Mouse (Mus musculus) Muller cell, postnatal 12 days (primary cell): ENCODE results near the gene Fam174b.

ENCODE experiments used
- DNase-seq: peaks from one replicate; pipeline ENCODE4 v3.0.0-alpha.2; 2015; ENCODE audit errors: inconsistent ontology term

Gene Fam174b

DNA sequence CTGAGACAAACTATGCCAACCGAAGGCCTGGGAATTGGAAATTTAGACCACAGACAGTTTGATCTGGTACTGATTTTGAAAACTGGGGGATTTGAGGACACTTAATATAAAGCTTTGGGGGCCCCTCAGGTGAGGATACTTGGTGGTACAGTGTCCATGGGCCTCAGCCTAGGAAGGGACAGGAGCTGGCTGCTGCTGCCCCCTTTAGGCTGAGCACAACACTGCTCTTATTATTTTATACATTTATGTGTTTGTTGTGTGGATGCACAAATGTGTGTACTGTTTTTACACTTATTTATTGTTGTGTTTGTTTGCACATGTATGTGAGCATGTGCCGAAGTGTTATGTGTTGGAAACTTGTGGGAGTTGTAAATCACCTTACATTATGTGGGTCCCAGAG, 9.2 kb downstream of the Fam174b start:
- no peak for DNase-seq

DNA sequence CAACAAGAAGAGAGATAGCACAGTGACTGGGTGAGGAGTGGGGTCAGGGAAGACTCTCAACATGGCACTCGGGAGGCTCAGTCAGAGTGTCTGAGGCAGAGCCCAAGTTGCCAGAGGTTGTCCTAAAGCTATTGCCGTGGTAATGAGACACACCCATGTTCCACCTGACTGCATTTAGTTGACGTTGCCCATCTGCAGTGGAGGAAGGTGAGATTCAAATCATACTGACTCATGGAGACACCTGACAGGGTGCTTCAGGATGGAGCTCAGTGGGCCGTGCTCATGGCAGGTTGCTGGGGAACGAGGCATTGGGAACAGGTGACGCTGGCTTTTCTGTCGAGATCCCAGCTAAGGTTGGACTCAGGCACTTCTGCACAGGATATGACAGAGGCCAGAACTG, 9.9 kb downstream of the Fam174b start:
- DNase-seq = no peak

DNA sequence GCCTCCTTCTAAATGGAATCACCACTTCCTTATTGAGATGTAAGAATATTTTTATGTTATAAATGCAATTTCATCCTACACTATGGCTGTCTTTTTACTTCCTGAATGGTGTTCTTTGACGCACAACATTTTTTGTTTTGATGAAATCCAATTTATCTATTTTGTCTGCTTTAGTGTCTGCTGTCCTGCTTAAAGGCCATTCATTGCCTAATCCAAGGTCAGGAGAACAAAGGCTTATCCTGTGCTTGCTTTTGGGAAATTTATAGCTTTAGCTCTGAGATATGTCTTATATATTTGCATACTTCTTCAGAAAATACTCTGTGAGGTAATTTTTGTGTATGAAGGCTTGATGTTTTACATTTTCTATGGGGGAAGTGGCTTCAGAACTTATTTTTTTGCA, 13.5 kb downstream of the Fam174b start:
- no peak for DNase-seq

DNA sequence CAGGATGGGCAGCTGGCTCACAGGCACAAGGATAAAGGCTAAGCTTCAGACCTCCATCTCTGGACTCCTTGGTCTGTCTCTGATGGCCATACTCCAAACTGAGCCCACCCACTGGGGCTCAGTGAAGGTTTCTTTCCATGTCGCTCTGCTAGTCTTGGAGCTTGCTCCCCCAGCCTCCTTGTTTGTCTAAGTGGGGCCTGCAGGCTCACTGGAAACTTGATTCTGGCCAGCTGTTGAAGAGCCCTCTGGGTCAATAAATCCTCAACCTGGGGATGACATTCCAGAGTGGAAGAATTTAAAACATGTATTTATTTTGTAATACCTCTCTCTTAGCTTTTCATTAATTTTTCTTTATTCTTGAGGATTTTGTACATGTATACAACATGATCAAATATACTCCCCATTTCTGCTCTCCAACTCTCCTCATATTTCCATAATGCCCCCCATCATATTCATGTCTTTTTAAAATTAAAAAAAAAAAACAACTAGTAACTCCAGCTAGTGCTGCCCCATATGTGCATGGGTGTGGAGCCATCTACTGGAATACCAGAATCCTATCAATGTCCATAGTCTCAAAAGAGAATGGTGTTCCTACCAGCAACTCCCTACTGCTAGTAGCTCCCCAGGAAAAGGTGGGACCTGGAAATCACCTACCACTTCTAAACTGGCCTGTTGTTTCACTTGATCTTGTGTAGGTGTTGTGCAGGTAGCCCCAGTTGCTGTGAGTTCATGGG, 15.4 kb downstream of the Fam174b start:
- DNase-seq = no peak

DNA sequence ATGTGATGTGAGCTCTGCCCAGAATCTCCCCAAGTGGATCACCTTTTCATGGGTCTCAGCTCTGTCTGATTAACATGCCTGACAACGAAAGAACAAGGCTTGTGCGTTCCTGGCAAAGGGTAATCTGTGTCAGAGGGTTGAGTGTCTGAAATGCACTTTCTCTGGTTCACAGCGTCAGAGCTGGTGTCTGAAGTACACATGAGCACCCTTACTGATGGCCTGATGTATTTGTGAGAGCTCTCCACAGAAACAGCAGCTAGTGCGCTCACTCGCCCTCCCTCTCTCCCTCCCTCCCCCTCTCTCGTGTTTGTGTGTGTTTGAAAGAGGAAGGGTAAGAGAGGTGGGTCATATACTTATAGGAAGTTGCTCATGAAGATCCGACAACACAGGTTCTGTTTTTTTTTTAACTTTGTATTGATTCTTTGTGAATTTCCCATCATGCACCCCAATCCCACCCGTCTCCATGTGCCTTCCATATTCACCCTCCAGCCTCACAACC, 21.6 kb downstream of the Fam174b start:
- DNase-seq = no peak

DNA sequence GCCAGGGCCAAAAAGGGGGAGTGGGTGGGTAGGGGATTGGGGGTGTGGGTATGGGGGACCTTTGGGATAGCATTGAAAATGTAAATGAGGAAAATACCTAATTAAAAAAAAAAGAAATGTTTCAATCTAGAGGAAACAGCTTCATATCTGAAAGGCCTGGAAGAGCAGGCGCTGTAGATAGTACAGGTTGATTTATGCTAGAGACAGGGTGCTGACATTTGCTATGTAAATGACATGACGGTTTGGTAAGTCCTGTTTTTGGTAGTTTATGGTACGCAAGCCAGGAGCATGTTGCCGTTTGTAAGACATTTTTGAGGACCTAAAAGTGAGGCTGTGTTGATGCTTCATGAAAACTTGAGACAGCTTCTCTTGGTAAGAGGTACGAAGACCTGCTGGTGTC, 24.6 kb downstream of the Fam174b start:
- no peak for DNase-seq

DNA sequence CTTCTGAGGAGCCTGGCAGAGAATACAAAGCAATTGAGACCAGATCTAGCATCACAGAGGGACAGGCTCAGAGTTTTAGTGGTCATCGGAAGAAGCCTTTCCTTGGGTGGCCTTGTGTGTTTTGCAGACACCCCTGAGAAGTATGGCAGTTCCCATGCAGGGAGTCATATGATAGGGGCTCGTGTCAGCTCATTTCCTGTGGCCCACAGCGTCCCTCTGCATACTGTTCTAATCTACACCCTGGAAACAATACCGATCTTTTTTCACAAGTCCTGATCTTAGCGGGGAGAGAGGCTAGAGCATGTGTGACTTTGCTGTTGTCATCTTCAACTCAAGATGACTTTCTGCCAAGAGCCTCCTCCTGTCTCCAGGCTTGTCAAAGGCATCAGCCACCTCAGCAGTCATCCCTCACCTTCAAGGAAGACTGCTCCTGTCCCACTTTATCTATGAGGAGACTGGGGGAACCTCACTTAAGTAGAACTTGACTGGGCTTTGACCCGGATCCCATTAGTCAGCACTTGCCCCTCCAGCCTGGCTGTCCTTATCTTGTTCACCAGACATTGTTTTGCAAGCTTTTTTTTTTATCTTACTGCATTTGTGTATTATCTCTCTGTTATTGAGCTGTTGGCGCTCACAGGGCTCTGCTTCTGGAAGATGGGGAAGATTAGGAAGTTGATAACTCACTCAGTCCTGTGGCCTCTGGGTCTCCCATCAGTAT, 25.2 kb downstream of the Fam174b start:
- no peak for DNase-seq

DNA sequence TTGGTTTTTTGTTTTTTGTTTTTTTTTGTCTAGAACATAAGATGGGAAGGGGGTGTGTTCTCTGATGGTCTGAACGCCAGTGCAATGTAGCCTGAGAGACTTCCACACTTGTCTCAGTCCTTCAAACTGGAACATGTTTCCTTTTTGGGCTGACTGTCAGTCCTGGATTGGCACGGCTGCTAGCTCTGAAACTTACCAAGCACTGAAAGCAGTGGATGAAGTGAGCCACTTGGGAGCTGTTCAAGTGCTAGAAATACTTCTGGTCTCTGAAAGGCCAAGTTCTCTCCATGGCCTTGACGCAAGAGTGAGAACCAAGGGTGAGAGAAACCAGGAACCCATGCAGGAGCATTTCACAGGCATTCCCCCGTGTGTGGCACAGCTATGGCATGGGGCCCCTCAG, 29.1 kb downstream of the Fam174b start:
- no peak for DNase-seq

DNA sequence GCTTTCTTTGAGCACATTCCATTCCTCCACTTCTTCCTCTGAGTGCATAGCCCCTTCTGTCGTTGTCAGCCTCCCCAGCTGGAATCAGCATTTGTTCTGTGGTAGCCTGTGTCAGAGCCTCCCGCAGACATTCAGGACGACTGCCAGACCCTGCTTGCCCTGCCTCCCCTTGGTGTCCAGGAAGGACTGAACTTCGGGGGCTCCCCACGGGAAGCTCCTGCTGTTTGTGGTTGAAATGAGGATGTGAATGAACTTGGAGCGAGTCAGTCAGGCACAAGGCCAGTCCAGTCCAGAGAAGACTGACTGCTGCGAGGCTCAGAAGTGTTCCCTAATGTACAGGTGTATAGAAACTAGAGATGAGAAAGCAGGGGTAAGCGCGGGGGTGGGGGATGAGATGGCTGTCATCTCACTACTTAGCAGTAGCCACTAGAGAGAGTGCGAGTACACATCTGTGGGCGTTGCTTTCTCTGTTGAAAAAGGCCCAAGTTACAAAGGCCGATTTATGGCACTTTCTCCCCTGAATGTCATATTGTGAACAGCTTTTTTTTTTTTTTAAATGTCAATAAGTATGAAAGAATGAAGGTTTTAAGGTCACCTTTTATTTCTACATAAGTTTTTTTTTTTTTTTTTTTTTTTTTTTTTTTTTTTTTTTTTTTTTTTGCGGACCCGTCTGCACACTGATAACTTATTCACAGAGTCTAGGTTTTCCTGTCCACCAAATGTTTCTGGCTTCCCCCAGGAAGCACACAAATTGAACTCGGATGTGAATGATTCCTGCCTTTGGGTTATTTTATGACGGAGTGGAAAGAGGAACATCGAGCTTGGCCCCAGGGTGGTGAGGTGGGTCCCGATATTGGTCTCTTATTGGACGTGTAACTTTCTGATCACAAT, 31.5 kb downstream of the Fam174b start:
- peak; percentile 92 for DNase-seq

DNA sequence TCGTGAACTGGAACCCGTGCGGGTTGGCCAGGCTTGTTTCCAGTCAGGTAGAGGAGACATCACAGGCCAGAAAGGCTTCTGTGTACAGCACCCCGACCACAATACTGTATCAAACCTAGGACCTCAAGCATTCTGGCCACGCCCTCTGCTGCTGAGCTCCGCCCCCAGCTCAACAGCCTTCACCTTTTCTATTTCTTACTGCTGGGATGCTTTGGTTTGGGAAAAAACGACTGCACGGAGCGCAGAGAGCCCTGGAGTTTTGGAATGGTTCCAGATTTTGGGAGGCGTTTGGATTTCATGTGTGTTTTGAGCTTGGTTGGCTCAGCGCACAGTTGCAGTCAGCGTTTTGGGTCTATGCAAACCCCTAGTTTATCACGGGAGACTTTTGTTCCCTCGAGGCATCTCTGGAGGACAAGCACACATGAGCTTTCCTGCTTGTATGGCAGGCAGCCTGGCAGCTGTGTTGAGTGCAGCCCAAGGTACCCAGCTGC, 32.2 kb downstream of the Fam174b start:
- DNase-seq = no peak

DNA sequence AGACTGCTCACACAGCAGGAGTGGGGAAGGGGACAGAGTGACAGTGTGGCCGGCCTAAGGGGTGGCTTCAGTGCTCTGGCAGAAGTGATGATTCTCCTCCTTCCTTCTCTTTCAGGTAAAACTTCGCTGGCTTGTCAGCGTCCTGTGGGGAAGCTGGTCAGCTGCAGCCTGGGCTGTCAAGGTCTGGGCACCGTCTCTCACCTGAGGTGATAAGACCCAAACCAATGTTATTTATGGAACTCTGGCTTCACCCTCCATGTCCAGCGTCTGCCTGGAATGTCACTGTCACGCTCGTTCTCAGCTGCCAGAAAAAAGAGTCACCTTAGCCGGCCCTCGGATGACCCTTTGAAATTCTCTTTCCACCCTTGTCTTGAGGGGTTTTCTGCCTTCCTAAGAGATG, 34.7 kb downstream of the Fam174b start:
- DNase-seq = no peak

DNA sequence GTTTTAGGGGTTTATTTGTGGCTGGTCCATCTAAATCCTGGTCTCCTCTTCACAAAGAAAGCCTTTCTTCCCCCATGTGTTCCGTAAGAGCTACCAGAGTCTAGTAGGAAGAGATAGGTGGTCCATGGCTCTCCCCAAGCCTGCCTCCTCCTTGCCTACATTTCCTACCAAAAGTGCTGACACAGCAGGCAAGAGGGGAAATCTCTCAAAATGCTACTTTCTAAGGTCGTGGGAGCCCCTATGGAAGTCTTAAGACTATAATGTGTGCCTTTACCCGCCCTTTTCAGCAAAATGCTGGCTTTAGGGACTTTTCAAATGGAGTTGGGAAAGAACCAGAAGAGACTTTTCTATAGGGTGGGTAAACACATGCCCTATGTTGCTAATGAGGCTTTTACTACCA, 37.7 kb downstream of the Fam174b start:
- DNase-seq = no peak

DNA sequence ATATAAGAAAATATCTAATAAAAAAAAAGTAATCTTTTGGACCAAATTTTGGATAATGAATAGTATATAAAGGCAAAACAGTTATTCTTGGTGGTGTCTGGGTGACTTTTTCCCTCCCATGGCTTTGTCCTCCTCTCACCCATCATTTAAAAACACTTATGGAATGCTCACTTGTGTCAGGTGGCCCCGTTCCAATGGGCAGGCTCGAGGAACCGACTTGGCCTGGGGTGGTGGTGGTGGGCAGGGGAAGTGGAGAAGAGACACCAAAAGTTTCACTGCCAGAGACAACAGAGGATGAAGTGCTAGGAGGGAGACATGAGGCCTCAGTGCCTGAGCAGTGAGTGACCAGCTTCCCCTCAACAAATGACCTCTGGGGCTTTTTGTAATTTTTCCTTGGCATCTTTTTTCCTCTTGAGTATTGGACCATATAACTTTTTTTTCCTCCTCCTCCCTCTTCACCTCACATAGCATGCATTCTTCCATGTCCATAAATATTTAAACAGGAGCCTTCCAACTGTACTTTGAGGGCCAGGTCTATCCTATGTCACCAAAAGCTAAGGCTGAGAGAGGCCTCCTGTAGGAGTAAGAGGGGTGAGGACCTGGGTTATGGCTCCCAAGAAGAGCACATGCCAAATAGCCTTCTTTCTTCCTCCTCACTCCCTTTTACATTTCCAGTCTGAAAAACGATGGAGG, 44.8 kb downstream of the Fam174b start:
- DNase-seq = no peak

DNA sequence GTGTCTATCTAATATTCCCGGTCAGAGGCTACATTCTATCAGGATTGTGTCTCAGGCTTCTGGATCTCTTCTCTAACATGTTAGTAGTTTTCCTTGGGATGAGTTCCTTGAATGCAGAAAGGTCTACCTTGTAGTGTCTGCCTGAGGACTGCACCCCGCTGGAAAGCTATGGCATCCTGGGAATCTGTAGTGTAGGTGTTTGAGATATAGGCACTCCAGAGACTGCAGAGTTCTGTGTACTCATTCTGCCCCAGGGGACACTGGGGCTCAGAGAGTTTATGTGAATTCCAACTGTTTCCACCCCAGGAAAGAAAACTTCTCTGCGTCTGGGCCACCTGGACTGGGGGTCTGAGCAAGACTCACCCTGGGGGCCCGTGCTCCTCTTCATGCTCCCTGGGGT, 45.7 kb downstream of the Fam174b start:
- no peak for DNase-seq

DNA sequence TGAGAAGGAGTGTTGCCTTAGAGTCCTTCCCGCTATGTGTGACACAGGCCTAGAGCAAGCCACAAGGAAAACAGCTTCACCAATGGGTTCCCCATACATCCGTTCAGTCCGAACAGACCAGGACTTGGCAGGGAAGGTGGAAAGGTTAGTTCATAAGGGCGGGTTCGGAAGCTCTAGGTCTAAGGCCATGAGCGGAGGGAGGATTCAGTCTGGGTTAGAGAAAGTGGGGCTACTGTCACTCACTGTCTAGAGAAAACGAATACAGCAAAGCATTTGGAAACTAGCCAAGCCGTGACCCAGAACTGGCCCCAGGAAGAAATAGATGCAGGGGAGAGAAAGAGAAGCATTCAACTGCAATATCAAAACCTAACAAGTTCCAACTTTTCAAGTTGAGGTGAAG, 47.4 kb downstream of the Fam174b start:
- DNase-seq = no peak

DNA sequence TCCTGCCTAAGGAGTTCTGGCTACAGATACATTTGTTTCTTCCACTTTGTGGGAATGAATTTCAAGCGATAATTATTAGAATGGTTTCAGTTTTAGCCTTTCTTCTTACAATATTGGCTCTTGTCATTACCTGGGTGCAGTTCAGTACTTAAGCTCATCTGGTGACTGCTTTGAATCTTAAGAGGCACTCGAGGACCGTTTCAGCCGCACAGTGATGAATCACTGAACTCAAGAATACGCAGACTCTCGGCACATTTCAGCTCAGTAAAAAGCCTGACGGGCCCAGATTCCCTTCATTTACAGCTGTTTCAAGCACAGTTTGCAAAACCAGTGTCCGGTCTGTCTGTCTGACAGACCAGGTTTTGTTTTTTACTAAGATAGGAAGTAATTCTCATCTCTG, 51.0 kb downstream of the Fam174b start:
- DNase-seq = no peak

DNA sequence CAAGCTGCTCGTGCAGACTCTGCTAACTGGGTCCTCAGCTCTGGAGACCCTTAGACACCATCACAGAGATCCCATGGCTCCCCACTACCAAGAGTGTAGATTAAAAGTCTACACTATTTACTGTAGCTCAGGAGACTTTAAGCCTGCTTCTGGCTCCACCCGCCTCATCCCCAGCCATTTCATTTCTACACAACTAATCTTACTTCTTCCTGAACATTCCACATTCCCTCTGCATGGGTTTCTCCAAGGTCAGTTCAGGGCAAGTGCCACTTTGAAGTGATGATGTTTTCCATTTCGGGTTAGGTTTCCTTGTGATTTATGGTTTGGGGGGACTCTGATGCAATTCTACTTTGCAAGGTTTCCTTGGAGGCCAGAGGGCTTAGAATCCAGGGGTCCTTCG, 52.1 kb downstream of the Fam174b start:
- no peak for DNase-seq

DNA sequence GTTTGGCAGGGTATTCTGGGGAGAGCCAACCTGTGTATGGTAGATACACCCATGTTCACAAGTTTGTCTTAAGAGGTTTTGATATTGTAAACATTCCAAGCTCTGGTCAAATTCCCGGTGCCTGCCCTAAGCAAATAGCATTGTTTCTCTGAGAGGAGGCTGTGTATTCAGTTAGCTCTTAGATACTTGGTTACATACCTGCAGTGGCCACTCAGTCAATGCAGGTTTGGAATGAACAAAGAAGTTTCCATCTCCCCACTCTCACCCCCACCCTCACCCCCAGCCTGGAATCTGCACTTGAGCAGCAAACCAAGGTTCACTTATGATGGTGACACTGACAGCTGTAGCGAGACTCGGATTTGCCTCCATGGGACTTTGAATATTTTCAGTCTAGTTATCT, 52.5 kb downstream of the Fam174b start:
- no peak for DNase-seq

DNA sequence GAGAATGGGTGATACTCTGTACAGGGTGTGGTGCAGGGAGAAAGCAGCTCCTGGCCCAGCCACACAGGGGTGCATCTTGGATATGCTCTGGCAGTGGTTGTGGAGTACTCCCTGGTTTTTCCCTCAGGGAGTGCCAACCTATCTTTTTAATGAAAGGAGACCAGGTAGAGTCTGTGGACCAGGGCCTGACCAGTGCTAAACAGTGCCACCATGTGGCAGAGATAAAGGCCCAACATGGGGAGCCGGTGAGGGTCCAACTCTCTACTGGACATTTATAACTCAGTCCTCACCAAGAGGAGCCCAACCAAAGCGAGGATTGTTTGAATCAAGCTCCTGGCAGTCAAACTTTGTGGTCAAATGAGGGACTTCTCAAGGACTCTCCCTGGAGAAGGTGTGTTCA, 69.2 kb downstream of the Fam174b start:
- no peak for DNase-seq

DNA sequence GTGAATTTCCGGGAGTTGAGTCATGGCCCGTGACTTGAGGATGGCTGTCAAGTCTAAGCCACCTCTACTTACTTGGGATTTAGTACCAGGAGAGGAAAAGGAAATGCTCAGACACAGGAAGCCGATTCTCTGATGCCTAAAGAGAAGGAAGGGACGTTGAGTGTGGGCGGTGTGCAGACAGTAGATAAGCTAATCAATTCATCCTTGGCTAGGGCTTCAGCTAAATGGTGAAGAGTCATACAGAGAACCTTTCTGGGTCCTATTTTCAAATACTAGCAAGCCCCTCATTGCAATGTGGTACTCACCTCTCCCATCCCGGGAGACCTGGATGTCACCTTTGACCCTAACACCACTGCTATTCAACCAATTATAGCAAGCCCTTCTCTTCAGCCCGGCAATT, 71.3 kb downstream of the Fam174b start:
- no peak for DNase-seq

DNA sequence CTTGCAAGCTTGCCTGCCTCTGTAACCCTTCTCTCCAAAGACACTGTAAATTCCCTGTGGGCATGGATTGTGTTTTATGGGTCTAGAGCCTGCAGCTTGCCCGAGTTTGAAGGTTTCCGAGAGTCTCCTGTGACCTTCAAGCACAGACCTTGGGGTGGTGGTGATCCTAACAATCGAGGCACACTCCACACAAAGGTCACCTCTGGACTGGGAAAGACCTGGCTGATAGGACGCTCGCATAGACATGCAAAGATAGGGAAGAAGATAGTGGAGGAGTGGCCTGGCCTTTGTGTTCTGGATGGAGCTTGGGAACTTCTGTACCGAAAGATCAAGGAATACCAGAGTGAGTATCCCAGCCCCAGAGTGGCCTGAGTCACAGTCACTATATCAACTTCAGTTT, 72.1 kb downstream of the Fam174b start:
- no peak for DNase-seq

DNA sequence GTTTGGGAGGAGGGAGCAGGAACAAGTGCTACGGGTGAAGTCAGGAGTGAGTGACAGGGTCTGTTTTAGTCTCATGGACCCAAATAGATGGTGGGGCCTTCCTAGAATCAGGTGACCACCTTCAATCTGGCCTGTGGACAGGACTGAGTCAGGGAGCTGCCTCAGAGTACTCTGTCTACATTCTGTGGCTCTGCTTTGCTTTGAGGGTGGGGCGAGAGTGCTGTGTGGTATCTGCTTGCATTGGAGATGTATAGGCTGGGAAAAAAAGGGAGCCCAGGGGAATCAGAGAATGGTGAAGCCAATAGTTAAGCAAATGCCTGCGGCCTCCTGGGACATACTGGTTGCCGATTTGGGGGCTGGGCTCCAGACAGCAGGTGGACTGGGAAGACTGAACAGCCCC, 73.8 kb downstream of the Fam174b start:
- DNase-seq = no peak
